Mouse (Mus musculus) cerebellum, adult 8-10 months (tissue): ENCODE results near the gene Aacs.
"Not testable (repeated sequence)": the region's sequence is repeated elsewhere in the genome, so short reads cannot be mapped to it uniquely, and the experiment has no call there.

Experiments used
- DNase-seq: peaks from one replicate; pipeline ENCODE4 v3.0.0; 2022

The Aacs gene

DNA sequence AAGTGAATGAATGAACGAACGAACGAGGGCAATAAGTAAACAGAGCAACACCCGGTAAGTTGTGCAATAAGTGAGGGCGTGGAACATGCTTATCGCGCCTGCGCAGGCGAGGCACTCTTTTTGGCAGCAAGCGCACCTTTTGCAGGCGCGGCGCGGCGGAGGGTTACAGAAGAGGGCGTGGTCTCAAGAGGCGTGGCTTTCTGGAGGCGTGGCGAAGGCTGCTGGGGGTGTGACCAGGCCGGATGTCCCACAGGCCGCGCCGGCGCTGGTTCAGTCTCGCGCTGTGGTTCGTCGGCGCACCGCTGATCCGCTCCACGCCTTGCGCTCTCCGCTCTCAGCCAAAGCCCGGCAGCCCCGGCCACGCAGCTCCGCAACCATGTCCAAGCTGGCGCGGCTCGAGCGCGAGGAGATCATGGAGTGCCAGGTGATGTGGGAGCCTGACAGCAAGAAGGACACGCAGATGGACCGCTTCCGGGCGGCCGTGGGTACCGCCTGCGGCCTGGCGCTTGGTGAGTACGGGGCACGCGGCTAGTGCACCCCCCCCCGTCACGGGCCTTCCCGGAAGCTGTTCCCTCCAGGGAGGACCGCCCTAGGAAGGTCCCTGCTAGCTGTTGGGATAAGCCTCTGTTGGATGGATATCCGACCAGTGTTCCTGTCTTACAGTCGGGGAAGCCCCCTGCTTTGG, at the start of gene Aacs:
TSS of gene Aacs (plus strand) at position 214 of the 685 bp plus-strand sequence.
- peak; percentile 98 for DNase-seq

DNA sequence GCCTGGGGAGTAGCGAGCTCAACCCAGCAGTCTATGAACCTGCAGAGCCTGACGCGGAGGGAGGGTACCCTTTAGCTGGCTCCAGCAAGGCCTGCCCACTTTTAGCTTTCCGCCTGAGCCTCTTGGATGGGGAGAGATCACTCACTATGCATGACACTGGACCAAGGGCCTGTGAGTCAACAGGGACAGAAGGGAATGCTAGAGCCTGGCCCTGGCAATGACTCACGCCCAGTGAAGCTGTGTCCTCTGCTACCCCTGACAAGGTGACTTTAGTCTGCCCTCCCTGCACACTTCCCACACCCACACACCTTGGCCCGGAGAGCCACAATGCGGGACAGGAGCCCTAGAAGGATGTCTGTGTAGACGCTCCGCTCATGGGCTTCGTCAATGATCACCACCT, 49.3 kb upstream of the Aacs start:
- DNase-seq, result no peak

DNA sequence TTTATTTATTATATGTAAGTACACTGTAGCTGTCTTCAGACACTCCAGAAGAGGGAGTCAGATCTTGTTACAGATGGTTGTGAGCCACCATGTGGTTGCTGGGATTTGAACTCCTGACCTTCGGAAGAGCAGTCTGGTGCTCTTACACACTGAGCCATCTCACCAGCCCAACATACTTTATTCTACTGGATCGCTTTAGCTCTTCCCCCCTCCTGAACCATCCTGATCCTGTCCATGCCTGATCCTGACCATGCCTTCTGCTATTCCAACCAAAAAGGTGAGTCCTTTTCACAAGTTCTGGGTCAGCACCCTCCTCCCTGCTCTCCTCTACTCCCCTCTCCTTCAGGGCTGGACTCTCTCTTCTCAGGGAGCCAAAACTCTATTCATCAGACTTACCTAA, 43.3 kb upstream of the Aacs start:
- DNase-seq, result not testable (repeated sequence)

DNA sequence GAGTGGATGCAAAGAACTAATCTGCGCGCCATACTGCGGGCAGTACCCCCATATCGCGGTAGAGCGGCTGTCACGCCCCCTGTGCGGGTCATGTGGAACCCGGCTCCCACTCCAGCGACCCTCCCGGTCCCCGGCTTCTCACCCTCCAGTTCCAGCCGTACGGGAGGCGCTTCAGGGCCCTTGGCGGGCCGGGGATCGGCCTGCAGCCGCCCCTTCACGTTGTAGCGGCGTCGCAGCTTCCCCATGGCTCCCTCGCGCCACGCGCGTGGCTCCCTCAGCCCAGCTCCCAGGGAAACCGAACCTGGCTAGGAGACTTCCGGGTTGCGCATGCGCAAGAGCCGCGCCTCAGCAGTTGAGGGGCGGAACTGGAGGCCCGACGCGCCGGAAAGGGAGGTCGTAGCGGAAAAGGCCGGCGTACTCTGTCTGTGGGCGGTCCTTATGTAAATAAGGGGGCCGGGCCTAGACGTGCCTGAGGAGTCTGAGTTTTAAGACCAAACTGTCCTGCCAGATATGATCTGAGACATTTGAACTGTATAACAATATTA, 41.7 kb upstream of the Aacs start, which contains the start of gene Dhx37:
TSS of gene Dhx37 (minus strand) at position 329 of the 545 bp plus-strand sequence.
- DNase-seq, result peak; percentile 91

DNA sequence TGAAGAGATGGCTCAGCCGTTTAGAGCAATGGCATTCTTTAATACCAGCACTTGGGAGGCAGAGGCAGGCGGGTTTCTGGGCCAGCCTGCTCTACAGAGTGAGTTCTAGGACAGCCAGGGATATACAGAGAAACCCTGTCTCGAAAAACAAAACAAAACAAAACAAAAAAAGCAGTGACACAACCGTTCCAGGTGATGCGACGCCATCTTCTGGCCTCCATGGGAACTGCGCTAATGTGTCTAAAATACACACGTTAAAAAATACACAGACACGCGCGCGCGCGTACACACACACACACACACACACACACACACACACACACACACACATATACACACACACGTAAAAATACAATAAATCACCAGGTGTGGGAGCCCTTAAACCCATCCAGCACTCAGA, 41.3 kb upstream of the Aacs start:
- DNase-seq, result not testable (repeated sequence)

DNA sequence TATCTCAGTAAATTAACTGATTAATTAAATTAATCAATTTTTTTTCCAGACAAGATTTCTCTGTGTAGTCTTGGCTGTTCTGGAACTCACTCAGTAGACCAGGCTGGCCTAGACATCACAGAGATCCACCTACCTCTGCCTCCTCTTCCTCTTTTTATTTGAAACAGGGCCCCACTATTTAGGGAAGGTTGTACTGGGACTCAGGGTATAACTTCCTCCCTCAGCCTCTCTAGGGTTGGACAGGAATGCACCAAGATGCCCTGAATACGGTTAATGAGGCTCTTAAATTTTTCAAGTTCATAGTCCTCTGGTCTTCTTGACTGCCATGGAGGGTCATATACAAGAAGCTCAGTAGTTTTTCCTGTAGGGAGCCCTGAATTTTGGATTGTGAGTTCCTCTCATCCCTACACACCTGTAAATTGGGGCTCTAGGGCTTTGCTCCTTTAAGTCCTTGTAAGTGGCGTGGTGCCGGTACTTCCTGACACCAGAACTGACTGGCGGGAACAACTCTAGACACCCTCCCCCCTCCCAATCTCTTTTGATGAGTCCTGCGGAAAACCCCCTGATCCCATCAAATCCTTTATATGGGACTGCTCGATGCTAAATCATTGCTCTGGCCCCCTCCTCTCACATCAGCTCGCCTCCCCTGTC, 34.9 kb upstream of the Aacs start:
- no peak for DNase-seq

DNA sequence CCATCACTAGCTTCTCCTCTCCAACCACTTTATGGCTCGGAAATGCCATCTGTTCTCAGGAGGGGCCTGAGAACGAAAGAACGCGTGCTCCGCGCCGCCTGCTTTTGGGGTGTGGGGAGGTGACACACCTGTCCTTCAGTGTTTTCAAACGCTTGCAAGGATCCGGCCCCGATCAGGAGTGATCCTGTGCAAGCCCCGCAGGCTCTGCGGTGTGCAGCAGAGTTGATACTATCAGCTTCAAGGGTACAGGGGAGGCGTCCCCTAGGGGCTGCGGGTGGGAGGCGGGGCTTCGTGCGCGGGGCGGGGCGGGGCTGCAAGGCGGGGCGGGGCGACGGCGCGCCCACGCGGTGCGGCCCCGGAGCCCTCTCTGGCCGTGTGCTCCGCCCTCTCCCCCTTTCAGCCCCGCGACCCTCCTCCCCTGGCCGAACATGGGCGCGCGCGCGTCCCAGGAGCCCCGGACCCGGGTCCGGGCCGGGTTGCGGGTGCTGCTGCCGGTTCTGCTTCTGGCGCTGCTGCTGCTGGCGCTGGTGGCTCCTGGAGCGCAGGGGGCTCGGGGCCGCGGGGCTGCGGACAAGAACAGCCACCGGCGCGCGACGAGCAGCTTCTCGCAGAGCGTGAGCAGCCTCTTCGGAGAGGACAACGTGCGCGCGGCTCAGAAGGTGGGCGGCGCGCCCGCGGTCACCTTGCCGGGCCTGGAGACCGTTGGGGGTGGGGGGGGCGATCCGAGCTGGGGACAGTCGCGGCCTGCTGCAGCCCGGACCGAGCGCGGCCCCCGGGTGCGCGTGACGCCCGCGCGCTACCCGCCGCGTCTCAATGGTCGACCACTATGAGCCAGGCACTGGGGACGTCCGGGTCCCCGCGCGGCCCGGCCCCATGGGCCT, 34.1 kb upstream of the Aacs start, which contains the start of gene Bri3bp:
TSS of gene Bri3bp (plus strand) at position 335 of the 881 bp plus-strand sequence.
- peak; percentile 58 for DNase-seq

DNA sequence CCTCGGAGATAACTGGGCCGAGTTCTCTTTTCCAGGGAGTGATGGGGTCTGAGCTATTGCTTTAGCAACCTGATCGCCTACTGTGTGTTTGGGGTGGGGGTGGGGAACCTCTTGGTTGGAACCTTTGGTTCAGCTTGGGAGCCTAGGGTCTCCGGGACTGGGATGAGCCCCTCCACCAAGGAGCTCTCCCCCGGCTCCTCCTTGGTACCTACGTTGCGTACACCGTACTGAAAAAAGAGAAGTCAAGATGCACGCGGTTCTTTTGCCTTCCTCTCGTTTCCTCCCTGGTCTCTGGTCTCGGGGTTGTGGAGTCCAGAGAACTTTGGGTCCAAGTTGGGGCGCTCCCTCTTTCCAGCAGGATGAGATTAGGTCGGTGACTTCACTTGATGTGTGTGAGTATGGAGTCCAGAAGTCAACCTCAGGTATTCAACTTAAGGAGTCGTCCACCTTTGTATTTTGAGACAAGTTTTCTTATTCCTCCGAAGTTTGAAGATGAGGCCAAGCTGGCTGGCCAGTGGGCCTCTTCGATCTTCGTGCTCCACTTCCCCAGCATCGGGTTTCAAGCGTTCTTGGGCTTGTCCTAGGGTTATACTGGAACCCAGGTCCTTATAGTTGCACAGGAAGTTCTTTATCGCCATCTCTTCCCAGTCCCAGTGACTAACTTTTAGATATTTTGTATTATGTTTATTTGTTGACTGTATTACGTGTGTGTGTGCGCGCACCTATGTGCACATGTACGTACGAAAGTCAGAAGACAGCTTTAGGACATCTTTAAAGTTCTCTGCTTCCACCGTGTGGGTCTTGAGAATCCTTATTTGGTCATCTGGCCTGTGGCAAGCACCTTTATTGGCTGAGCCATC, 33.2 kb upstream of the Aacs start:
- DNase-seq, result no peak

DNA sequence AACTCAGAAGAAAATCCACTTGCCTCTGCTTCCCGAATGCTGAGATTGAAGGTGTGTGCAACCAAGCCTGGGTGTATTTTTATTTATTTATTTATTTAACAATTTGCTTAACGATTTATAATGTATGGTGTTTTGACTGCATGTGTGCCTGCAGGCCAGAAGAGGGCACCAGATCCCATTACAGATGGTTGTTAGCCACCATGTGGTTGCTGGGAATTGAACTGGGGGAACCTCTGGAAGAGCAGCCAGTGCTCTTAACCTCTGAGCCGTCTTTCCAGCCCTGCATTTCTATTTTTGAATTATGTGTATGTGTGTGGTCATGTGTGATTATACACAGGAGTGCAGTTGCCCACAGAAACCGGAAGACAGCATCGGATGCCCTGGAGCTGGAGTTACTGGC, 32.3 kb upstream of the Aacs start:
- no peak for DNase-seq

DNA sequence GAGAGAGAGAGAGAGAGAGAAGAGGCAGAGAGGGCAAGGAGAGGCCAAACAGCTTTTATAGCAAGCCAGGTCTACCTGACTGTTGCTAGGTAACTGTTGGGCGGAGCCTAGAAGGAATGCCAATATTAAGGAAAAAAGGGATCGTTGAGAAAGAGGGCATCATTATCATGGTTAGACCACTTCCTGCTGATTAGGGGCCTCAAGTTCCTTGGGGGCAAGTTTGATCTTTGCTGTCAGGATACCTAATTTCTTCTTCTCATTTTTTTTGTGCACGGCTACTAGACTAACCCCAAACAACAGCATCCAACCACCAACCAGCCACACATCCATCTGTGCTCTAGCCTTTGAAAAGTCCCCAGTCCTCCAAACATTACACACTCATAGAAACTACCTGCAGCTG, 31.7 kb upstream of the Aacs start:
- DNase-seq, result no peak

DNA sequence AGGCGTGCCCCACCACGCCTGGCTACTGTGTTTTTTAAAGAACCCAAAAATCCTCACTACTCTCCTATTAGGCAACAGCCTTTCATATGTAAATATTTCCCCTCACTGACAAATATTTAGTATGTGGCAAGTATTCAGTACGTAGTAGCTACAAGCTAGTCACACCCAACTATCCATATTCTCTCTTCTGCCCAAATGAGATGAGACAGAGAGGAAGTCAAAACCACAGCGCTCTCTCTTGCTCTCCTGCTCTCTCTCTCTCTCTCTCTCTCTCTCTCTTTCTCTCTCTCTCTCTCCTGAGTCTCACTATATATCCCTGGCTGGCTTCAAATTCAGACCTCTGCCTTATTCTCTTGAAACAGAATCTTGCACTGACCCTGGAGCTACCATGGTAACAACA, 31.1 kb upstream of the Aacs start:
- no peak for DNase-seq

DNA sequence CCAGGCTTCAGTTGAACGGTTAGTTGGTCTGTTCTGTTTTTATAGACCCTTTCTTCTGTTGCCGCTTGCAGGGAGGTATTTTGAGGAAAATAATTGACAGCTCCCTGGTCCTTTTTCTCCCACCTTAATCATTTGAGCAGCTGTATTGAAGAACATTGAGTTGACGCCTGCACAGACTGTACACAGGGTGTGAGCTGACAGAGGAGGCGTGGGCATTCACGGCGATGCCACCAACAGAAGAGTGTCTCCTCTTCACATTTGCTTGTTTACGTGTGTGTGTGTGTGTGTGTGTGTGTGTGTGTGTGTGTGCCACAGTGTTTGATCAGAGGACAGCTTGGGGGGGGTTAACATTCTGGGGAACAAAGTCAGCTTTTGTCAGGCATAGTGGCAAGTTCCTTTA, 29.3 kb upstream of the Aacs start:
- DNase-seq, result no peak

DNA sequence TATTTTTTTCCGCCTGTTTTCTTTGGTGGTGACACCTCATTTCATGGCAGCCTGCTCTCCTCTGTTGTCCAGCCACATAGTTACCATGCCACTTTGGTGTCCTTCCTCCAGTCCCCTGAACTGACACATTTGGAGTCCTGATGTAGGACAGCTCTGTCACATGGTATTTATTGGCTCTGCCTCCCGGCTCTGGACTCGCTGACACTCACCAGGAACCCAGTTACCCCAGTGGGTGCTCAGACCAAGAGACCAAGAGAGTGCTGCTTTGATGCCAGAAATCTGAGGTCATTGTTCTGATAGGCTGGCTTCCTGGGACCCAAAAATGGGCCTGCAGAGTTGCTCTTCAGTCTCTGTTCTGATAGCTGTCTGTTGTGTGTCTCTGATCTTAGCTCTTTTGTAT, 27.6 kb upstream of the Aacs start:
- no peak for DNase-seq

DNA sequence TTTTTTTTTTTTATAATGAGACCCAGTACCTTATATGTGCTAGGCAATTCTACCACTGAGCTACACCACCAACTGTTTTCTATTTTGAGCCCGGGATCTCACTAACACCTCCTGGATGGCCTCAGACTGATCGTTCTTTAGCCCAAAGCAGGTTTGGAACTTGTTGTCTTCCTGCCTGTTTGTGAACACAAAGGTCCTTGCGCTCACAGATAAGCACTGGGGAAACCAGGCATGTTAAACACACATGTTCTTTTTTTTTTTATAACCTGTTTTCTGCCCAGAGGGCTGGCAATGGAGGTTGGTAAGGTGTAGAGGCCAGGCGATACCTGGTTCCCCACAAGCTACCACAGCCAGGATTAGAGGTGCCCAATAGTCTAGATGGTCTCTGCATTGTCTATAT, 27.0 kb upstream of the Aacs start:
- DNase-seq, result no peak

DNA sequence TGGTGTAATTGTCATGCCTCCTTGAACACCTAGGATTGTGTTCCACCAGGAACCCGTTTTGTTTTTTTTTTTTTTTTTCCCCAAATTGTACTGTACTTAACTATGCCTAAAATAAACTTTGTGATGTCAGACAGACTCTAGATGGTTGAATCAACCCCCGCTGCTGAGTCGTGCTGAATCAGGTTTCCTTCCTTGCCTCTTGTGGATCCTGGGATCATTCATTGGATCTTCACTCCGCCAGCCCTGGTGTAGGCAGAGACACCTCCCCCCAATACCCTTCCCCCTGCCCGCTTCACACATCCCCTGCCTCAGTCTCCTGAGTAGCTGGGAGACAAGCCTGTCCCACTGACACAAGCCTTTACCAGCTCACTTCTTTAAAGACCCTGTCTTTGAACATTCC, 26.3 kb upstream of the Aacs start:
- no peak for DNase-seq

DNA sequence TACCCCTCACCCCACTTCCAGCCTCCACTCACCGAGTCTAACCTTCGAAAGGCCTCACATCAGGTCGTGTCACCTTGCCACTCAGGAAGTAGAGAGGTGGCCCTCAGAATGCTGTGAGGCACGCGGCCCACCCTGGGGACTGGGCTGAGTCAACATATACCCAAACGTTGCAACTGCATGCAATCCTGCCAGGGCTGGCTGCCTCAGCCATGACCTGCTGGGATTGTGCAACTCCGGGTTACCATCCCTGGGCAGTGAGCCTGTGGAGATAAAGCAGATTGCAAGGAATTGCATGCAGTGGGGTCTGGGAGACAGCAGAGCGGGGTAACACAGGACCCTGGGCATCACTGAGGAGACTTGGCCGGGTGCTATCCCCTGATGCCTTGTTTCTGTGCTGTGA, 23.0 kb upstream of the Aacs start:
- no peak for DNase-seq

DNA sequence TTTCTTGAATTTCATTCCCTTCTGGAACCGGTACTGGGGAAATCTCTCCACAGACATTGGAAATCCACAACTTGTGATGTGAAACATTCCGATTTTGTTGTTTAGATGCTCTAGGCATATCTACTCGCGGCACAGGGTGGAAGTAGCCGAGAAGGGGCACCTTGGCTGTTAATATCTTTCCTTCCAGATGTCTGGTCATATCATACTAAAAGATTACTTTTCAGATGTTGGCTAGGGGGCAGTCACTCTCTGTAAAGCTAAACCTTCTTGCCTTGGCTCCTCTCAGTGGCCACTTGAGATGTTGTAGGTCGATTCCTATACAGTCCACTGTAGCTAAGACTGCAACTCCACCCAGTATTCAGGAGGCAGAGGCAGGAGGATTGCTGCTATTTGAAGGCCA, 19.5 kb upstream of the Aacs start:
- no peak for DNase-seq

DNA sequence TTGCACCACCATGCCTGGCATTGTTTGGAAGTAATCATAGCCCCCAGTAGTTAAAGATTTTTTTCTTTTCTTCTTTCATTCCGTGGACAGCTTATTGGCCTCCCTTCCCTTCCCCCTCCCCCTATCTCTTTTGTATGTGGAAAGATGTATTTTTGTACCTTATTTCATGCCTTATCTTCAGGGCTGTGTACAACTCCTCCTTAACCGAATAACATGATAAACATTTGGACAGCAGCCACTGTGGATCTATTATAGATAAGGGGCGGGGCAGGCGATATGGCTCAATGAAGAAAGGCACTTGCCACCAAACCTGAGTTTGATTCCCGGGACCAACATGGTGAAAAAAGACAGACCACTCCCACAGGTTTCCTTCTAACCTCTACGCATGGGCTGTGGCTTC, 18.1 kb upstream of the Aacs start:
- DNase-seq, result no peak

DNA sequence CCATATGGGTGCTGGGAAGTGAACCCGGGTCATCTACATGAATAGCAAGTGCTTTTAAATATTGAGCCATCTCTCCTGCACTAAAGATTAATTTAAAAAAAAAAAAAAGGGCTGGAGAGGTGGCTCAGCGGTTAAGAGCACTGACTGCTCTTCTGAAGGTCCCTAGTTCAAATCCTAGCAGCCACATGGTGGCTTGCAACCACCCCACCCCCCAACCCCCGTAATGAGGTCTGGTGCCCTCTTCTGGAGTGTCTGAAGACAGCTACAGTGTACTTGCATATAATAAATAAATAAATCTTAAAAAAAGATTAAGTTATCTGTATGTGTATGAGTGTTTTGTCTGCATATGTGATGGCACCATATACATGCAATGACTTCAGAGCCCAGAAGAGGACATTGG, 15.0 kb upstream of the Aacs start:
- no peak for DNase-seq

DNA sequence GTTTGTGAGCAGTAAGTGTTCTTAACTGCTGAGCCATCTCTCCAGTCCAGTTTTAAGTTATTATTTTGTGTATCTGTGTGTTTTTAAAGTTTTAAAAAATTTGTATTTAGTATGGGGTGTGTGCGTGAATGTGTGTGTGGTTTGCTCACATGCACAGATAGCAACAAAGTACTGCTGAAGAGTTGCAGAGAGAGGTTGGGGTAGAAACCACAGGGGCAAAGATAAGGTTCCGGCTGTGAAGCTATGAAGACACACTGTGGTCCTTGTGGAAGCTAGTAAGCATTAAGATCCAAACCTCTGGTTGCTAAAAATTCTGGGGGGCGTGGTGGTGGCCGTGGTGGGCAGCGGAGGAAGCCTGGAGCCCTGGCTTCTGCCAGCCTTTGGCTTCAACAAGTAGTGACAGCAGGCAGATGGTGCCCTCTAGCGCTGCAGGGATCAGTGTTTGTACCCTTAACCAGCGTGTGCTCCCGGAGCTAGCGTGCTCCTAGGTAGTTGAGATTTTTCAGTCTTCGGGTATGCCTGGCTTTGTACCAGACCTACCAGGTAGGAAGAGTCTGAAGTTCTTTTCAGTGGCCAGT, 13.7 kb upstream of the Aacs start:
- DNase-seq, result peak; percentile 51

DNA sequence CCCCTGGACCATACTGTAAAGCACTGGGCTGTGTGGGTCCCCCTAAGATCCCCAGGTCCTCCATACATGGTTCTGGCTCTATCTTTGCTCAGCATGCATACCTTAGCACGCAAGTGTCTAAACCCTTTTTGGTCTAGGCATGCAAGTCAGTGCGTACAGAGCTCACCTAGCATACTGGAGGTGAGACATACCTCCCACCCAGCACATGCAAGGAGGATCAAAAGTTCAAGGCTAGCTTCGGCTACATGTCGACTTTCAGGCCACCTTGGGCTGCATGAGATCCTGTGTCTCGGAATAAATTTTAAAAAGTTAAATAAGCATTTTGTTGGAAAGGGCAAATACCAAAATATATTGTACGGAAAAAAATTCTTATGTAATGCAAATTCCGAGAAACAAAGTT, 10.4 kb upstream of the Aacs start:
- no peak for DNase-seq

DNA sequence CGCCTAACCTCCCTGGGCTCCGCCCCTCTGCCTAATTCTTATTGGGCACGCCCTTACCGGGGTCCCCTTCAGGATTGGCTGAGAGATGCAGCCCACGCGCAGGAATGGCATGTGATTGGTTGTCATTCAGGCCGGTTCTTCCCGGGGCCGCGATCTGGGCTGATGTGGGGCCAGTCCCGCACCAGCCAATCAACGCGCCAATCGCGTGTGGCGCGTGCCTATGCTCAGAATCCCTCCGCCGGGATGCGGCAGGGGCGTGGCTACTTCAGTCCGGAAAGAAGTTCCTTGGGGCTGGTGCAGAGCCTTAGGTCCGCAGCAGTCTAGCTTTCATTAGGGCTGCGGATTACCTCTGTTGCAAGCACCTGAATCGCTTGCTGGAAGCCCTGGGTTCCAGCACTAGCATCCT, 9.9 kb upstream of the Aacs start:
- DNase-seq, result peak; percentile 94
